Mouse (Mus musculus): ENCODE data around the gene Cdc25b. TPM values are rescaled to one million over a fixed set of nuclear protein-coding genes. Genes with fewer than 3 reads are reported as not detected.

The Cdc25b gene
- total and polyA plus RNA-seq, 2 experiments from 2014 or later, result 15.0 to 15.3 TPM

GRCm38 (mm10) chr2:131152166-131152730 is 34.5 kb upstream of the Cdc25b start:
- Histone ChIP-seq H3K4me2 (ENCODE audit: low read depth, low read length) (no peak overlapping the region), H3K4me3 (ENCODE audit: low read depth, low read length) (no peak overlapping the region), H3K9me3 (replicated peaks; ENCODE audit: control insufficient read depth, low read length) (no peaks in the 10 kb centered on the region), H3K27ac (ENCODE audit: low read depth) (no peak overlapping the region), H3K9ac (replicated peaks; ENCODE audit: low read depth, low read length) (no peak overlapping the region), H3K4me1 (ENCODE audit: control insufficient read depth, insufficient read depth) (no peaks in the 10 kb centered on the region), H3K36me3 (replicated peaks; ENCODE audit: control insufficient read depth, insufficient read depth, low read length) (peaks cover 44% of the 10 kb centered on the region), H3K27me3 (ENCODE audit: control insufficient read depth, insufficient read depth, low read length) (no peaks in the 10 kb centered on the region)
- DNase-seq (ENCODE audit: low spot score) (no peak), ATAC-seq (ENCODE audit: insufficient read depth, low read depth) (no peak)
- TF ChIP-seq CTCF (IDR thresholded peaks at IDR 0.05; ENCODE audit: low read depth) (no peak), EP300 (IDR thresholded peaks at IDR 0.05; ENCODE audit: low read depth) (no peak)
- 84% methylated on average over 7 of the region's 7 CpGs for WGBS

GRCm38 (mm10) chr2:131154036-131154435 is 32.7 kb upstream of the Cdc25b start:
- DNase-seq (ENCODE audit: low spot score), result no peak
- ATAC-seq (ENCODE audit: insufficient read depth, low read depth), result no peak
- Histone ChIP-seq H3K36me3 (replicated peaks; ENCODE audit: control insufficient read depth, insufficient read depth, low read length) (peaks cover 29% of the 10 kb centered on the region), H3K9ac (replicated peaks; ENCODE audit: low read depth, low read length) (no peak overlapping the region), H3K4me3 (ENCODE audit: low read depth, low read length) (no peak overlapping the region), H3K27ac (ENCODE audit: low read depth) (no peak overlapping the region), H3K4me2 (ENCODE audit: low read depth, low read length) (no peak overlapping the region), H3K9me3 (replicated peaks; ENCODE audit: control insufficient read depth, low read length) (no peaks in the 10 kb centered on the region), H3K4me1 (ENCODE audit: control insufficient read depth, insufficient read depth) (0 out of 2 replicates have a peak, but pooled peaks cover 2% of the 10 kb centered on the region), H3K27me3 (ENCODE audit: control insufficient read depth, insufficient read depth, low read length) (no peaks in the 10 kb centered on the region)
- WGBS, result 89% methylated on average over 4 of the region's 4 CpGs
- TF ChIP-seq EP300 (IDR thresholded peaks at IDR 0.05; ENCODE audit: low read depth) (no peak), CTCF (IDR thresholded peaks at IDR 0.05; ENCODE audit: low read depth) (no peak)

- TF ChIP-seq CTCF (IDR thresholded peaks at IDR 0.05; ENCODE audit: low read depth) (no peak), EP300 (IDR thresholded peaks at IDR 0.05; ENCODE audit: low read depth) (no peak)
- H3K9ac ChIP-seq (replicated peaks; ENCODE audit: low read depth, low read length), result no peak overlapping the region
- no peak overlapping the region for H3K27ac ChIP-seq (ENCODE audit: low read depth)
- H3K4me1 ChIP-seq (ENCODE audit: control insufficient read depth, insufficient read depth), result peaks cover 7% of the 10 kb centered on the region; the same call in 1 of the 2 replicates
- H3K9me3 ChIP-seq (replicated peaks; ENCODE audit: control insufficient read depth, low read length), result no peaks in the 10 kb centered on the region
- no peaks in the 10 kb centered on the region for H3K27me3 ChIP-seq (ENCODE audit: control insufficient read depth, insufficient read depth, low read length)
- 85% methylated on average over 7 of the region's 7 CpGs for WGBS
- no peak for DNase-seq (ENCODE audit: low spot score)
- no peak for ATAC-seq (ENCODE audit: insufficient read depth, low read depth)
- peaks cover 15% of the 10 kb centered on the region for H3K36me3 ChIP-seq (replicated peaks; ENCODE audit: control insufficient read depth, insufficient read depth, low read length)
- no peak overlapping the region for H3K4me2 ChIP-seq (ENCODE audit: low read depth, low read length)
- no peak overlapping the region for H3K4me3 ChIP-seq (ENCODE audit: low read depth, low read length)
These were observed 29.8 kb upstream of the Cdc25b start for GRCm38 (mm10) chr2:131156987-131157386.

GRCm38 (mm10) chr2:131159491-131159910 is 27.2 kb upstream of the Cdc25b start:
- WGBS, result 1% methylated on average over 18 of the region's 18 CpGs
- ATAC-seq (ENCODE audit: insufficient read depth, low read depth) (peak; percentile 30), DNase-seq (ENCODE audit: low spot score) (peak; percentile 47)
- H3K9me3 ChIP-seq (replicated peaks; ENCODE audit: control insufficient read depth, low read length), result no peaks in the 10 kb centered on the region
- peak overlapping the region; percentile 63 for H3K27ac ChIP-seq (ENCODE audit: low read depth)
- TF ChIP-seq CTCF (IDR thresholded peaks at IDR 0.05; ENCODE audit: low read depth) (no peak), EP300 (IDR thresholded peaks at IDR 0.05; ENCODE audit: low read depth) (no peak)
- H3K36me3 ChIP-seq (replicated peaks; ENCODE audit: control insufficient read depth, insufficient read depth, low read length), result peaks cover 10% of the 10 kb centered on the region; the same call in 1 of the 2 replicates
- H3K27me3 ChIP-seq (ENCODE audit: control insufficient read depth, insufficient read depth, low read length), result no peaks in the 10 kb centered on the region
- peaks cover 7% of the 10 kb centered on the region; the same call in 1 of the 2 replicates for H3K4me1 ChIP-seq (ENCODE audit: control insufficient read depth, insufficient read depth)
- H3K4me3 ChIP-seq (ENCODE audit: low read depth, low read length), result peak overlapping the region; percentile 70
- peak overlapping the region; percentile 99 for H3K4me2 ChIP-seq (ENCODE audit: low read depth, low read length)
- H3K9ac ChIP-seq (replicated peaks; ENCODE audit: low read depth, low read length), result peak overlapping the region; percentile 71

- no peak for TF ChIP-seq EP300 (IDR thresholded peaks at IDR 0.05; ENCODE audit: low read depth)
- TF ChIP-seq CTCF (IDR thresholded peaks at IDR 0.05; ENCODE audit: low read depth), result no peak
- peak; percentile 98 for ATAC-seq (ENCODE audit: insufficient read depth, low read depth)
- WGBS, result 0% methylated on average over 52 of the region's 54 CpGs
- peak within 1 kb of the TSS; percentile 71 for H3K9ac ChIP-seq (replicated peaks; ENCODE audit: low read depth, low read length)
- no peaks in the 10 kb centered on the region for H3K9me3 ChIP-seq (replicated peaks; ENCODE audit: control insufficient read depth, low read length)
- H3K27ac ChIP-seq (ENCODE audit: low read depth), result peak within 1 kb of the TSS; percentile 84
- peak within 1 kb of the TSS; percentile 99 for H3K4me2 ChIP-seq (ENCODE audit: low read depth, low read length)
- DNase-seq (ENCODE audit: low spot score), result peak; percentile 99
- H3K36me3 ChIP-seq (replicated peaks; ENCODE audit: control insufficient read depth, insufficient read depth, low read length), result peaks cover 8% of the 10 kb centered on the region; the same call in 1 of the 2 replicates
- peak within 1 kb of the TSS; percentile 70 for H3K4me3 ChIP-seq (ENCODE audit: low read depth, low read length)
- peaks cover 7% of the 10 kb centered on the region; the same call in 1 of the 2 replicates for H3K4me1 ChIP-seq (ENCODE audit: control insufficient read depth, insufficient read depth)
- no peaks in the 10 kb centered on the region for H3K27me3 ChIP-seq (ENCODE audit: control insufficient read depth, insufficient read depth, low read length)
These were observed 26.7 kb upstream of the Cdc25b start, which contains the start of gene 1700037H04Rik for GRCm38 (mm10) chr2:131159938-131160581. 1700037H04Rik (minus strand) TSS chr2:131160081.

All from heart, postnatal 0 days (tissue).